Mouse (Mus musculus) brain, embryonic 18.5 days (tissue): Measurements from ENCODE around the gene Tlr8.
"Not testable (repeated sequence)": the region's sequence is repeated elsewhere in the genome, so short reads cannot be mapped to it uniquely, and the experiment has no call there.

ENCODE experiments used
- DNase-seq: peaks from one replicate; pipeline ENCODE4 v3.0.0-alpha.2; 2012; ENCODE audit warnings: low read depth, low spot score

Gene Tlr8

DNA sequence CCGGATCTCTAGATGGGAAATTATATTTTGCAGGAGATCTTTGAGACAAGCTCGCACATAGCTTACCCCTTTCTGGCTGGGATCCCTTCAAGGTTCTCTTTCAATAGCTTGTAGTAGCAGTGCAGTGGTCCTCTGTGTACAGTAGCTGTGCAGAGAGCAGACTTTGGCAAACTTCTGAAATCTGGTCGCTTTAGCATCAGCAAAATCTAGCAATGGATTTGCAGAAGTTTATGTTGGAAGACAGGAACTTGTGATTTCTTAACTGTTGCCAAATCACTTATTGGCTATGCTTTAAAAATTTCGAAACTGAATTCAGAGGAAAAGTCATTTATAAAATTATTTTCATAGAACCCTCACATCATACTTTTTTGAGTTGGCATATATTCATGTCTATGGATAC lies at the start of gene Tlr8:
Tlr8 (minus strand) TSS at position 244 of the 400 bp plus-strand sequence.
- DNase-seq = no peak

DNA sequence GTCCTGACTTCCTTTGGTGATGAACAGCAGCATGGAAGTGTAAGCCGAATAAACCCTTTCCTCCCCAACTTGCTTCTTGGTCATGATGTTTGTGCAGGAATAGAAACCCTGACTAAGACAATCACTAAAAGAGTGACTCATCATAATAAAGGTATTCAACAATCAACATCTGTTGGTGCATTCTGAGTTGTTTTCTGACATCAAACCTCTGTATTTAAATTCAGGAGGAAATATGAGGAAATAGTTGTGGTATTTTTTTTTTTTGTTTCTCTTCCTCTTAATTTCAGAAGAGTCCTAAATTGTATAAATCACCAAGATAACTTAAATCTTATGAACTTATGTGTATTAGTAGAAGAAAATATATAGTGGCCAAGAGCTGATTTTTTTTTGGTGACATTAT lies 37.9 kb upstream of the Tlr8 start:
- not testable (repeated sequence) for DNase-seq

DNA sequence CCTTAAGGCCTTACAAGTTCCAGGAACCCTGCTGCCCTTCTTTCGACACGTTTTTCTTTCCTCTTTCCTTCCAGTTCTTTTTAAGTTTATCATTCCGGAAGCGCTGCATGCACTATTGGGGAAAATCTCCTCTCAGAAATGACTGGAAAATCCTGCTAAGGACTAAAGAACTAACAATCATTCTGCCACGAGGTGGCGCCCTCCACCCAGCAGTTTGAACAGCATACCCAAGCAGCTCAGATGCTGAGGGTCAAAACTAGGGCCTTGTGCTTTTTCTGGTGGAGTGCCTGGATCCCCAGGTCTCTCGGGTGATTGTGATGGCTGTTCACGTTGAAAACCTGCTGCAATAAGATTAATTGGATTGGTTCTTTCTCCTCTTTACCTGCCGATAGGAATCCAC lies 12.8 kb upstream of the Tlr8 start:
- peak; percentile 20 for DNase-seq

DNA sequence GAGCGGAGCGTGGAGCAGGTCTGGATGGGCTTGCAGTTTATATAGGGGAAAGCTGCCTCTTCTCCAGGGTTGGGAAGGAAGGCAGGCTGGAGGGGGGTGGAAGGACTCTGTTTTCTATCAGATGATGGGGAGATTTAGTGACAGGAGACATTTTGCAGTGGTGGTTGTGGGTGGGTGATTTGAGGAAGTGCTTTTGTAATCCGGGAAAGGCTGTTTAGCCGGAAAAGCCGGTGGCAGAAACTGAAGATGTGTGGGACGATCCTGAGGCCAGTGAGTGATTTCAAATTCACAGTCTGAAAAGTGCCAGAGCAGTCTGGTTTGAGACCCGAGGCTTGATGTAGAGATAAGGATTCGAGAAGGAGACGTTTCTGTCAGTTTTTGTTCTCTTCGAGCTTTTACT lies 12.4 kb upstream of the Tlr8 start:
- DNase-seq = no peak

DNA sequence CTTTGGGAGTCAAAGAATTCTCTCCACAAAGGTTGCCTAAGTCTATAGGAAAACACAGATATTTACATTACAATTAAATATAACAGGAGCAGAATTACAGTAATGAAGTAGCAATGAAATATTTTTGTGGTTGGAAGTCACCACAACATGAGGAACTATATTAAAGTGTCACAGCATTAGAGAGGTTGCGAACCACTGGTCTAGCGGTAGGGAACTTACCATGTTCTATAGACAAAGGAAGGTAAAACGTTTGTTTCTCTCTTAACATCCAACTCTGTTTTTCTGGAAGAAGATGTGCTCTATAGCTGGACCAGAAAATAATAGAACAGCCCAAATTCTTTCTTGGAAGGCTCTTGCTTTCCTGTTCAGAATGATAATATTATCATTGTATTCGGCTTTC lies 599 bp downstream of the Tlr8 start:
- no peak for DNase-seq

DNA sequence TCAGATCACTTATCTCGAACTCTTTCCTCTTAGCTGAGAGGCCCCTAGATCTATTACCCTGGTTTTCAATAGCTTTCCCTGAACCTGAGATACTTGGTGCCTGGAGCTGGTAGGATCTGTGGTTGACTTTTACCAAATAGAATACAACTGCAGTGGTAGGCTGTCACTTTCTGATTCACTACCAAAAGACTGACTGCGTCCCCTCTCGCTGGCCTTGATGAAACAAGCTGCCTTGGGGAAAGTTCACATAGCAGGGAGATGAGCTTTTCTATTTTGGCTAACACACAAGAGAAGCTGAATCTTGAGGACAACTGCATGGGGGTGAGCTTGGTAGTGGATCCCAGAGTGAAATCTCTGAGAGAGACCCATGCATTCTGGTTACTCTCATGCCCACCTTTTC lies 22.4 kb downstream of the Tlr8 start:
- DNase-seq = no peak

DNA sequence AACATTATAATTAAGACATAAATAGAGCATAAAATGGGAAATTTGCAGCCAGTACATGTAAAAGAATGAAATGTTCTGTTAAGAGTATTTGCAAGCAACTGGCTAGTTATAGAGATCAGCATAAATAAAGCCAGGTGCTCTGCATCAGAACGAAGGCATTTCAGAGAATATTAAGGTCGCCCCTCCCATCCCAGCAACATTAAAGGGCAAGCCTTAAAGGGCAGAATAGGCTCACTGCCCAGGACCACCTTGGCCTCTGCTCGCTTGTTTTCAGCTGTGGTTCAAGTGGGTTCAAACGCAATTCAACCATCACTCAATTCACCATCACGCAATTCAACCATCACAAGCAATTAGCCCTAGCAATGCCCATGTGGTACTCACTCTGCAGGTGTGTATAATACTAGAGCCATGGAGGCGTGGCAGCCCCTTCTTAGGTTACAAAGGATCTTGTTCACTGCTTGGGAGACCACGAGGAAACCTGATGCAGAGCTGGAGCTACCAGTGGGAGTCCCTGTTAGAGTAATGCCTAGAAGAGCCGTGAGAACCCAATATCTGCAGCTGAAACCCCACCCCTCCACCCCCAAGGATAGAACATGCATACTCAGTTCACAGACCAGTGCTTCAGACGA lies 24.7 kb downstream of the Tlr8 start:
- no peak for DNase-seq

DNA sequence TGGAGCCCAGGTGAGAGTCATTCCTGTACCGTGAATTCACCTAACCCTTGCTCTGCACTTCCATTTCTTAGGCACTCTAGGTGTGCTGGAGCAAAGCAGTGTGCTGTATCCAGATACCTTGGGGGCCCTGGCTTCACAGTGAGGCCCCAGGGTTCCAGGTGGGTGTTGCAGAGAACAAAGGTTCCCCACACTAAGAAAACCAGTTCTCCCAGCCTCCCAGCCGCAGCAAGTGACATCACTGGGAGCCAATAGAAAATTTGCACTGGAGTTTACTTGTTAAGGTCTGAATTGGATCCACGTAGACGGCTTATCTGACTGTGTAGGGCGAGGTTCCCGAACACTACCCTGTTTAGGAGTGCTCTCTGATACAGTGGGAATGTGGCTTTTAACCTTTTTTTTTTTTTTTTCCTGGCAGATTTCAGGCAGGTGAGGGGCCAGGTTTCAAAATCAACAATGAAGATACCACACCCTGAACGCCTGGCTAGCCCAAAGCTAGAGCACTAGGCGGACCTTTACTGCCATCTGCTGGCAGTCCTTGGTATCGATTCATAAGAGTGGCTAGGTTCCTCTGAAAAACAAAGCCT lies 30.9 kb downstream of the Tlr8 start:
- DNase-seq = no peak

DNA sequence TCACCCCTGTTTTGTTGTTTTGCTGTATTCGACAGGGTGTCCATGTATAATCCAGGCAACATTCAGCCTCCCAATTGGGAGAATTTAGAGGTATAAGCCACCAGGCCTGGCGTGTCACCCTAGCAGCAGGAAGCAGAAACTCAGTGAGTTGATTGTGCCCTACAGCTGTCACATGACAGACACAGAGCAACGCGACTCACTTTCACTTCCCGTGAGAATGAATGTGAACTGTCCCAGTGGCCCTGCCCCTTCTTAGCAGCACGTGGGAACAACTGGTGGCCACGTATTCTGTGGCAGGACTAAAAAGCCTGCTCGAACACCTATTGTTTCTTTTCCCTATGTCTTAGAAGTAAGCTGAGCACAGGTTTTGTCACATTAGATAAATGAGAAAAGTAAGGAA lies 33.0 kb downstream of the Tlr8 start:
- DNase-seq = no peak

DNA sequence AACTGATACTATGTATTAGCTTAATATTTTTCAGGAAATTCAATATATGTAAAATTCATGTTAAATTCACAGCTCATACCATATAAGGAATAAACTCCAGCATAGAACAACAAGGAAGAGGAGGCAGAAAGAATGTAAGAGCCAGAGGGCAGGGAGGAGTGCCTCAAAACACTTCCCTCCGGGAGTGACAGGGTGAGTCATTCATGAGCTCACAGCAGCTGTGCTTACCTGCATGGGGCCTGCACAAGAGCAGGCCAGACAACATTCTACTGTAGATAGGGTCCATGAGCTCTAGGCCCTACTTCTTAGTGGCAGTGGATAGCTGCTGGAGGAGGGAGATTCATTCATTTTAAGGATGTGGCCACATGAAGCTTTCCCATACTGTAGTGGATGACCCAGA lies 34.3 kb downstream of the Tlr8 start:
- no peak for DNase-seq

DNA sequence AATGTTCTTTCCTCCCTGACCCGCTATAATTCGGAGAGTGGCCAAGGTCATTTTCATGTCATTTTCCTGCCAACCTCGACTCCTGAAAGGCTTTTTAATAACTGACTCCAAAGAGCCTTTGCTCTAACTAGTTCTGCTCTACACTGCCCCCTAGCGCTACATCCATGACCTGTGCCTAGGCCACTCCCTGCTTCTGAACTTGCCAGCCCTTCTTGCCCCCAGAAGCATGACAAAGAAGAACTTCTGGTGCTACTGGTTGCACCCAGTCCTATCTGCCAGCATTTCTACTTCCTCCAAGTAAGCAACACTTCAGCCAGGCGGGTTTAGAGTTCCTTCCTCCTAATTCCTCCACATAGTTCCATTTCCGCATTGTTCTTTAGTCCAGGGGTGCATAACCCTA lies 34.9 kb downstream of the Tlr8 start:
- DNase-seq = no peak

DNA sequence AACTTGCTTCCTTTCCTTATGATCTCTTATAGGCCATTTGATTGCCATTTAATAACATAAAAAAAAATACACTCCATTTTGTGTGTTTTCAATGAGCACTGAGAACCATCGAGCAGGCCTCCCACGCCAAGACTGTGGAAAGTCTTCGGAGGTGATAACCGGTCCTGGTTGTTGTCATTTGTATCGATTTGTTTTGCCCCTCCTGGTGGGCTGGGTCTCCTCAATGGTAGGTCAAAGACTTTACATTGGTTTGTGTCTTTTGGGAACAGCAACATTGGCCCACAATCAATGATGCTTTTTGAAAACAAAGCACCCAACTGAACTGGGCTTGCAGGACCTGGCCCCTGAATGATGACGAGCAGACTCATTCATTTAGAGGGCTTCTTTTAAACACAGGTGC lies 36.4 kb downstream of the Tlr8 start:
- DNase-seq = no peak

DNA sequence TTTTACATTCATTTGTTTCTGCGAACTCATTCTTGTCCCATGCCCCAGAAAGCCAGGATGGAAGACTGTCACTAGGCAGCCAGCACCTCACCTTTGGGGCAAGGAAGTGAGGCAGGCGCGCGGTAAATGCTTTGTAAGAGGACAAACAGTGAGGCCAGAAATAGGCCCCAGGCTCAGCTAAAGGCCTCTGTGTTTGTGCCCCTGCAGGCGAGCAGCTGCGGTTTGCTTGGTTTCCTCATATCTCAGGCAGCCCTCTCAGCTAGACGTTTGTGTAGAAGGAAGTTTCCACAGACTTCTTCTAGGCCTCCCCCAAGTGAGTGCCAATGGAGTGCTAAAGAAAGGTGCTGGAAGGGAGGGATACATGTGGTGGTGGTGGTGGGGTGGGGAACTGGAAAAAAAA lies 37.0 kb downstream of the Tlr8 start:
- DNase-seq = no peak

DNA sequence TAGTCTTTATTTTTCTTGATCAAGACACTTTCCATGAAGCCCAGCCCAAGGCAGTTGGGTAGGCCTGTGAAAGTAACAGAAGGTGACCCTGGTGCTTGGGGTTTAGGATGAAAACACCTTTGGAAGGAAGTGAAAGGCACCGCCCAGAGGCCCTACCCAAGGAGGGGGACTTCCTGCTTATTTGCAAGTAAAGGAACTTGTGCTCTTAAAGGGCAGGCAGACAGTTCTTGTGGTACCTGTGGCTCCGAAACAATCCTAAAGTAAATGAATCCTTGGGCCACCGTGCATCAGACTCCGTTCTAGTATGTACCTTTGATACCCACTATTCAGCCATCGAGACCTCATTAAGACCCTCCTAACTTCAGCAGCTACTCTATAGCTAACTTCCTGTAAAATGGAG lies 37.6 kb downstream of the Tlr8 start:
- no peak for DNase-seq

DNA sequence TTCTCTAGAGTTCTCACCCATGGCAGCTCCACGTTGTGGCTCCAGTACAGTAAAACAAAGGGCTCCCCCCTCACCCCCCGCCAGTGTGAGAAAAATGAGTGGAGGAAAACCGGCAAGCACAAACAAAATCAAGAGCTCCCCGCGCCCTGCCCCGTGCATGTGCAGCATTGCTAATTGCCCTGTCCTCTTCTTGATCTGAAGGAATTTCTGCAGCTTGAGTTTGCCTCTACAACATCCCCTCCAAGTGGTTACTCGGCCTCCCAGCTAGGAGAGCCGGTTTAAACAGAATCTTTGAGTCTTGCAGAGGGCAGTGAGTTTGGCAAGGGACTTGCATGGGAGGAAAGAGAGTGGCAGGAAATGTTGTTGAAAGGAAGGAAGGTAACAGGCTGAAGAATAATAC lies 51.4 kb downstream of the Tlr8 start:
- DNase-seq = no peak

DNA sequence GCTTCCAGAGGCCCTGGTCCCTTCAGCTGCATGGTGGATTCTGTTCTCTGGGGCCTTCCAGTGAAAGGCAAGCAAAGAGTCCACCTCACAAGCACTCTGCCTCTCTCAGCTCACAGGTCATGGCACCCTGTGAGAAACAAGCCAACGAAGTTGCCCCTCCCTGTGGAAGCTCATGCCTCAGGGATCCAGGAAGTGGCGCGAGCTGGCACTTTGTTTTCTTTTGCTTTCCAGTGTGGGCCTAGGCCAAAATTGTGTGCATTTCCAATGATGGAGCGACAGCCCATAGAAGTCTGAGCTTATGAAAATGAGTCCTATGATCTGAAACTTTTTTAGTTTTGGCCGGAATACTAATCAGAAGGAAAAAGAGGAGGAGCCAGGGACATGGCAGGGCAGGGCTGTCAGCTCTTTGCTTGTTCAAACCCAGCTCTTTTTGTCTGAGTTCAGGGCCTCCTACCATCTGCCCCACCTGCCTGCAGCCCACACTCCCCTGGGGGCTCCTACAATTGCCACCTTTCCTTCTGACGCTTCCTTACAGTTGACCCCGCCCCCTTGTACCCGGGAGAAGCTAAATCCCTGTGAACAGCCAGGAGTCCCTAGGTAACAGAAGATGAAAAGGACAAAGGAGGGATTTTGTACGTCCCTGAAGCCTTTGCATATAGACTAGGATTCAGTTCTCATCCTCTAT lies 52.1 kb downstream of the Tlr8 start:
- no peak for DNase-seq

DNA sequence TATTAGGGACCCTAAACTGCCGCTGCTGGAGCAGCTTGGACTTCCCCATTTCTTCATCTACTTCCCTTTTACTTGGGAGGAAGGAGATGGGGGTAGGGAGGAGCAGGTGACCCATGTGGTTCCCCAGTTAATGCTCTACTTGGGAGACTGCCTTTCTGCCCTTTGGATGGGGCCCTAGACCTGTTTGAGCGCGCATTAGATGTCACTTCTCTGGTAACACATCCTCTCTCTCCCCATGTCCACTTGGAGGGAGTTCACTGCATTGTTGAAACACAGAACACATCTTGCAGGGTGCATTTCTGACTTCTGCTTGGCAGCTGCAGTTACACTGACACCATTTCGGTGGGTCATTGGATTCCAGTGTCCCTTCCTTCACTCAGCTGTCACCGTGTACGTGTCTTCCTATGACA lies 53.8 kb downstream of the Tlr8 start:
- no peak for DNase-seq

DNA sequence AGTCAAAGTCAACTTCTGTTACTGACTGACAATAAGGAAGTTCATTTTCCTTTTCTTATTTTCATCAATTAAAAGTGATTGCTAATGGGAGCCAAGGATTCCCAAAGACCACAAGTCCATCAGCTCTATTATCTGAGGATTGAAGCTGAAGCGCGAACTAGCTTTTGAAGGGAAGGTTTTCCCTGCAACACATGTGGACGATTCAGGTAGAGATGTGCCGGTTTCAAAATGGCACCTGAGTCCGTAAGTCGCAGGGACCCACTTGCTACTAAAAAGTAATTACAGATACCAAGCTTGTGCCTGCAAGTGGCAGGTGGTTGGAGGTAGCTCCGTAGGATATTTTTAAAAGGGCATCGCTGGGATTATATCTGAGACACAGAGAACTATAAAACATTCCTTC lies 54.3 kb downstream of the Tlr8 start:
- DNase-seq = no peak

DNA sequence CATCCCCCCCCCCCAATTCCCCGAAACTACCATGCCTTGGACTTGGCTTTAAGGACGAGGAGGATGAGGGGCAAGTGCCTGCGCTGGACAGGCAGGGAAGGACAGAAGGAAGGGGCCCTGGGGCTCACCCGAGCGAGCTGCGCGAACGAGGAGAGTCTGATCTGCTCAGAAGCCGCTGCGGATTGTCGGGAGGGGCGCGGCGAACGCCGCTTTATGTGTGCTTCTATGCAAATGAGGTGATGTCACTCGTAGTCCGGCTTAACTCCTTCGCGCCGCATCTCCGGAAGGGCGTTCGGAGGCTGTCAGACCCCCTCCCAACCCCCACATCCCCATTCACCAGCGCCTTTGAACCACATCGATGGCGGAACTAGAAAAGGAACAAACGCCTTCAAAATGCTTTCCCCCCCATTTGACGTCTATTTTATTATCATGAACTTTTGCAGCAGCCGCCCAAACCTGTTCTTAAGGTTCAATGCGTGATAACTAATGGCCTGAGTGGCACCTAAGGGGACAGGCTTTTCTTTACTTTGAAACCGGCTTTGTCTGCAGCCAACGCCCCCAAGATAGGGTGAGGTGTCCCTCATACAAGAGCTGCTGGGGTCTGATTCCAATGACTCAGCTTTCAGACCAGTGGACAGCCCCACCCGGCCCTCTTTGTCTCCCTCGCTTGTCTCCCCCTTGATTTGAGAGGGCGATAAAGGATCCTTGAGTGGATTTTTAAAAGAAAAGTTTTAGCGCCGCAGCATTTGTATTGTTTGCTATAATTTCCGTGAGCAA lies 55.0 kb downstream of the Tlr8 start, which contains the start of gene Tmsb4x:
Tmsb4x (minus strand) TSS at position 338 of the 777 bp plus-strand sequence.
- DNase-seq = peak; percentile 74

DNA sequence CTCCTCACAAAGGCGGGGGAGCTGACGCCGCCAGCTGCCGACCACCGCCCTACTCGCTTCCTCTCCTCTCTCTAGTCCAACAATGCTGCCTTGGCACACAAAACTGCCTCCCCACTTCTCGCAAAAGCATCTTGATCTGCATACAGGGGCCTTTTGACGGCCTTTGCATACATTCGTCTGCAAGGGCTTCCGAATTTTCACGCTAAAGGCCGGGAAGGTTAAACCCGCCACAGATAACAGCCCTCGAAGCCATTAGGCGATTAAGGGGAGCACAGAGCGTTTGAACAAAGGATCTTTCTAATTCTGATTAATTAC lies 55.7 kb downstream of the Tlr8 start:
- DNase-seq = no peak

DNA sequence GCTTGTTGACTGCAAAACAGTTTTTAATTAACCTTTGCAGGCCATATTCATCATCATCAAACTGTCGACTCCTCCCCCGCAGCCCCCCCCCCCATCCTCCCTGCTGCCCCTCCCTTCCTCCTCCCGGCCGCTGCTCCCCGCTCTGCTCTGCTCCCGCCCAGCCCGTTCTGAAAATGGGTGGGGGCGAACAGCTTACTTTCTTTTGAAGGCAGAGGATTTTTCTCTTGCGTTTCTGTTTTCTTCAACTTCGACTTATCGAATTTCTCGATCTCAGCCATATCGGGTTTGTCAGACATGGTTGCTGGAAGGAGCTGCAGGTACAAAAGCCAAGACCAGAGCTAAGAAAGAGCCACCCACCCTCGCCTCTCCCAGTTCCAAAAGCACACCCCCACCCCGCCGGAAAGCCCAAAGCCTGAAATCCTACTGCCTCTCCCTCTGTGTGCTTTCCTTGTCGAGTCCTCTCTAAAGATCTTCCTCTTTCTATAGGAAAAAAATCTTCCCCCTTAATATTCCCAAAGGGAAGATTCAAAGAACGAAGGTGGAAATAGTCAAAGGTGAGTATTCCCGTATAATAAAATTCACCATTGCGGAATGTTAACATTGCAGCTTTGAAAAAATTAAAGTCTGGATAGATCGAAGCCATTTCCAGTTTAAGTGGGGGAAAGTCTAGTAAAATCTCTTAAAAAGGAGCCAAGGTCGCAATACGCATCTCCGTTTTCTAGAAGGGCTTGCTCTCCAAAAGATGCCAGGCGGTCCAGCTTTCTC lies 56.2 kb downstream of the Tlr8 start:
- DNase-seq = no peak
